Mouse (Mus musculus) left cerebral cortex, postnatal 25 days (tissue): Measurements from ENCODE around the gene Itgb7. TPM values are rescaled to one million over a fixed set of nuclear protein-coding genes. Genes with fewer than 3 reads are reported as not detected.
"Not testable (repeated sequence)": the region's sequence is repeated elsewhere in the genome, so short reads cannot be mapped to it uniquely, and the experiment has no call there.

Source experiments
- DNase-seq, 2 experiments: peaks; one replicate each; pipeline ENCODE4 v3.0.0; 2022; ENCODE audit warnings: low spot score in 2 of 2, mixed read lengths in 1 of 2
- intact Hi-C: fragments of 180-260 bp; cut with DNase I; formaldehyde crosslinking; loops from one replicate; pipeline ENCODE4 v1.15.1; 2025
- total RNA-seq, 2 experiments: library from RNA; stranded (reverse); gene quantifications; 2 replicates each; pipeline ENCODE4 v1.2.3; 2021

Itgb7 gene
- total RNA-seq, 2 experiments from 2014 or later, result 1.0 to 1.7 TPM

DNA sequence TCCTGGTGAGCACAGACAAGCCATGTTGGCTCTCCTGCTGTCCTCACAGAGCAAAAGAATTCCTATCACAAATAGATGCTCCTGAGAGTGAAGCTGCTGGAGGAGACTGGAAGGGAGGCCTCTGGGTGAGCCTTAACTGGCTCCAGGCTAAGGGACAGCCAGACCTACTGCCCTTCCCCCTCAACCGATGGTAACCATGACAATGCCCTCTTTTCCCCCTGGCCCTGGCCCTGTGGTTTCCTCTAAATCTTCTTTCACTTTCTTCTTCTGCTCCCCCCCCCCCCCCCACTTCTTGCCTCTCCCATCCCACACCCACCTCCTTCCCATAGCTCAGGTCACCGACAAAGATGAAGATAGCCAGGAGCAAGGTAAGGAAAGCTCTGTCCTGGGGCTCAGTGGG is 2.2 kb upstream of the Itgb7 start:
- intact Hi-C loops, result no loop called here
- no peak for DNase-seq

DNA sequence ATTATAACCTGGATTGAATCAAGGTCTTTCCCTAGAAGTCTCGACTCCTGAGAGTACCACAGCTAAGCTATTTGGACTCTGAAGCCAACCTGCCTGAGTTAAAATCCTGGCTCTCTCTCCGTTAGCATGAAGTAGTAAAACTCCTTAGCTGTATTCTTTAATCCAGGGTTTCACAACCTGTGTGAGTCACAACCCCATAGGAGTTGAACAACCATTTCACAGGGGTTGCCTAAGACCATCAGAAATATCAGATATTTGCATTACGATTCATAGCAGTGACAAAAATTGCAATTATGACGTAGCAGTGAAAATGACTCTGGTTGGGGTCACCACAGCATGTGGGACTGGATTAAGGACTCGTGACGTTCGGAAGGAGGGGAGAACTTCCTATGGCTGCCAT is 1.0 kb upstream of the Itgb7 start:
- intact Hi-C loops, result no loop called here
- DNase-seq, result no peak

DNA sequence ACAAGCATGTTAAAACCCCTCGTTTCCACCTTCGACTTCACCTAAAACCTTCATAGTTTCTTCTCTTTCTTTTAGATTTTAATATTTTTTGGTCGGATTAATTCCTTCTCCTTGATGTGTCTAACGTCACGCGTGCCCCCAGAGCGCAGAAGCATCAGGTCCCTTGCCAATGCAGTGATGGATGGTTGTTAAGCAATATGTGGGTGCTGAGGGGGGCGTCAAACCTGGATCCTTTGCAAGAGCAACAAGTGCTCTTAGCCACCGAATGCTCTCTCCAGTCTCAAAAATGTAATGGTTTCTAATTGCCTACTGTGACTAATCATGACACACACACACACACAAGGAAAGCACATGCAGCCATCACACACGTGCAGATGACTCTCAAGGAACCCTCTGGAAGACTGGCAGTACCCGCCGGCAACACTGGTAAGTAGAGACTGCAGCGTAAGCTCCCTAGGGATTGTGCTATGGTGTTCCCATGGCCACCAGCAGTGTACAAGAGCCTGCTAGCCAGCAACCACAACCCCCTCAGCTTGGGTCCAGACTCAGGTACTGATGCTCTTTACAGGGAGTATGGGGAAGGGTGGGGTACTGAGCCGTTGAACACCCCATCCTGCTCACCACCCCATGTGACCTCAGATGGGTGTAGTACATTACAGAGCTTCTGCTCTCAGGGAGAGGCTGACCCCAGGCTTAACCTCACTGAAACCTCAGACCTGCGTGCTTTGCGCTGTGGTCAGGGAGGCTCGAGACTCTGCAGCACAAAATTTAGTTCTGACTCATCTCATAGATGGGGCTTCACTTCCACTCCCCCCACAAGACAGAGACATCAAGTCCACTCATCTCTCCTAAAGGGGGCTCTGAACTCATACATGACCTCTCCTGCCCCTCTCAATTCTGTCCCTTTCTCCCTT is 1.1 kb downstream of the Itgb7 start:
- DNase-seq, result no peak
- intact Hi-C loops, result no loop called here

DNA sequence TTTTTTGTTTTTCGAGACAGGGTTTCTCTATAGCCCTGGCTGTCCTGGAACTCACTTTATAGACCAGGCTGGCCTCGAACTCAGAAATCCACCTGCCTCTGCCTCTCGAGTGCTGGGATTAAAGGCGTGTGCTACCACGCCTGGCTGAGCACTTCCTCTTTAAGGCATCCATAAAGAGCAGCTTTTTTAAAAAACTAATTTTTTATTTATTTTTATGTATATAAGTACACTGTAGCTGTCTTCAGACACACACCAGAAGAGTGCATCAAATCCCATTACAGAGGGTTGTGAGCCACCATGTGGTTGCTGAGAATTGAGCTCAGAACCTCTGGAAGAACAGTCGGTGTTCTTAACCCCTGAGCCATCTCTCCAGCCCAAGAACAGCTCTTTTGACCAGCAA is 6.1 kb downstream of the Itgb7 start:
- intact Hi-C loops, DNase-seq: not testable (repeated sequence)

DNA sequence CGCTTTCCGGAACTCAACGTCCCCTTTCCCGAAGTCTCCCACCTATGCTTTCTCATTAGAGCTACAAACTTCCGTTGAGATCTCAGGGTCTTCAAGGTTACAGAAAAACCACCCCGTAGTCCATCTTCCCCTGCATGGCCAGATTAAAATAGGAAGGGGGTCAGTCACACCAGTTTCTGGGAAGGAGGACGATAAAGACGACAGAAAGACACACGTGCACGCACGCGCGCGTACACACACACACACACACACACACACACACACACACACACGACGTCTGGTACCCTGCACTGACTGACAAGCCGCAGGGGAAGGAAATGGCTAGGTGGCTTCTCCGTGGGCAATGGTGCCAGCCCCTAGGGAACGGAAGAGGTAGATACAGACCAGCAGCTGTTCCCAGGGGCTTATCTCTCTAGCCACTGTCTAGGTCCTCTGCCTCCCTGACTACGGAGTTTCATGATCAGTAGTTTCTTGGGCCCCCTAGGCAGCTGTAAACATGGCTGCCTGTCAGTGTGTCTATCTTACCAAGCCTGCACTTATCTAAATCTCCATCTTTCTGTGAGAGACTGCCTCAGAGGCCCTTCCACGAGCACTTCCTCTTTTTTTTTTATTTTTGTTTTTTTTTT is 6.6 kb downstream of the Itgb7 start:
- DNase-seq, result no peak
- intact Hi-C loops, result loop anchor here (1.0 to 5.0 kb wide), 2 partner anchors 47 to 118 kb away; no protein-coding TSS in a partner anchor

DNA sequence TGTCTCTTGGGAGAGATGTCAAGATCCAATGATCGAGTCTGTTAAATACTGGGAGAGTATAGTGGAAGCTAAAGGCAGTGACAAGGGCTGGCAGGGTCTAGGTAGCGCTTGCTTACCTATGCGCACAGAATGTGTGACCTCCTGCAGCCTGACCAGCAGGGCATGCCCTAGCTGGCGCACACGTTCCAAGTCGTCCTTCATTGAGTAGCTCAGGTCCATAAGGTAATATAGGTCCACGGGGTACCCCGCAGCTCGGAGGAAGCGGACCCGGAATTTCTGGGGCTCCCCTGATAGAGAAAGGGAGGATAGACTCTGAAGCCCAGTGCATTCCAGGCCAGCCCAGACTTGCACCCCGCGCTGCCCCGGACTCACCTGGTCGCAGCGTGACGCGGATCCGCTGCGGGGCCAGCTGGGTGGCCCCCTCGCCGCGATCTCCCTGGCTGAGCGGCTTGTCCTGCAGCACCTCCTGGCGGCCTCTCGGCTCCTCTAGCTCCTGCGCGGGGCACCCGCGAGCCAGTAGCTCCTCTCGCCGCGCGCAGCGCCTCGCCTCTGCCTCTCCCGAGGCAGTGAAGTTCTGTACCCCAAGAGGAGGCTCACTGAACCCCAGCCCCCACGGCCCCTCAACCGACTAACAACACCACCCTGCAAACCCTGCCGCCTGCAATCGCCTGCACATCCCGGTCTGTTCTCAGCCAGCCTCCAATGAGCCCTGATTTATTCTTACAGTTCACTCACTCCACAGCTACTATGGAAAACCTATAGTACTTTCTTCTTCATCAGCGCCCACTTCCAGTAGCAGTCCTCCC is 7.4 kb downstream of the Itgb7 start:
- intact Hi-C loops, result loop anchor here (1.0 to 5.0 kb wide), 2 partner anchors 46 to 117 kb away; no protein-coding TSS in a partner anchor
- DNase-seq, result peak; percentile 77 to 79

DNA sequence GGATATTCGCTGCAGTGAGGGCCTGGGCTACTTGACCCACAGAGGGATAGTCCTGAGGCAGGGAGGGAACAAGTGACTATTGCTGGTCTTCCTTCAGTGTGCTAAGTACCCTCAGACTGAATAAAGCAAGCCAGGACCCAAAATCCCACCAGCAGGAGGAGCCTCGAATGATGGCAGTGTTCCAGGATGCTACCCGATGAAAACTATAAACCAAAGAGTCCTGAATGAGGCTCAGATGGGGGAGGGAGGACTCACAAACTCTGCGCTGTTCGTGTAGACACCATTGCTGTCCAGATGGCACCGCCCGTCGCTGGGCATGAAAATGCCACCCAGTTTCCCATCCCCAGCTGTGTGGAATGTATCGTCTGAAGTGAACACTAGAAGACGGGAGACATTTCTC is 9.4 kb downstream of the Itgb7 start:
- no peak for DNase-seq
- intact Hi-C loops, result loop anchor here (5.0 kb wide), 1 partner anchor 115 kb away; no protein-coding TSS in a partner anchor

DNA sequence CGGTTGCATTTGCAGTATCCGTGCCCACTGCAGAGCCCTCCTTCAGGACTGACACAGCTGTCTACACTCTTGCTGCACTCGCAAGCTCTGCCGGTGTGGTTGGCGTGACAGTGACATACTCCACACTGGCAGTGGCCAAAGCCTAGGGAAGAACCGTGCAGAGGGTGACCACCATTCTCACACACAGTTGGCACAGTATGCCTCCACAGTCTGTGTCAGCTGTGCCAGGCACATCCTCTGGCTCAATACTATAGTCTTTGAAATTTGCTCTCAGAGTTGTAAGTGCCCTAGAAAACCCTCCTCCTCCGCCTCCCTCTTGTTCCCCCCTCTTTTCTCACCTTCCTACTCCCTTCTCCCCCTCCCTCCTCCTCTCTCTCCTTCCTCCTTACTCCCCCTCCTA is 14.4 kb downstream of the Itgb7 start:
- intact Hi-C loops, result no loop called here
- no peak for DNase-seq

DNA sequence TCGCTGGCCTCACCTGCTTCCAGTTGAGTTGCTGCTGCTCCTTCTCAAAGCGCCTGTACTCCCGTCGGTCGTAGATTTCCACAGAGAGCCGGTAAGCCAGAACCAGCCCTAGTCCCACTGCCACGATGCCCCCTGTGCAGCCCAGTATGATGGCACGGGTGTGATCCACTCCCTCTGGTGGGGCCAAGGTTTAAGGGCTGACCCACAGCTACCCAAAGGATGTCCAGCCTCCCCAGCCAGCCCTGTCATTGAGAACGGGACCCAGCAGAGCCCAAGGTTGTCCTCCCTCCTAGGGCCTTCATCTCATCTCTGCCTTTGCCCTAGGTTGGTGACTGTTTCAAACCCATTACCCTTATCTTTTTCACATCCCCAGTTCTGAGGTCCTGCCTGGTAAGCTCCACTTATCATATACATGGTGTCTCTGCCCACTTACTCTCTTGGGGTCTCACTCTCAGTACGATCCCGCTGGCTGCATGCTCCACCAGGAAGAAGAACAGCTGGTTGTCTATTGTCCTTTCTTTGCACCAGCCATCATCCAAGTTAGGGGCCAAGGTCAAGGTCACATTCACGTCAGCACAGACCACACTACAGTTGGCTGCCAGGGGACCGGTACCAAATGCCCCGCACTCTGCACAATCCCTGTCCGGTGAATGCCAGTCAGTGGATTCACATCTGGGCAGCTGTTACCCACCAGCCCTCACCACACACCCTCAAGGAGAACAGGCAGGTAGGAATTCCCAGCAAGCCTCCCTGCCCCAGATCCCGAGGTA is 15.1 kb downstream of the Itgb7 start:
- intact Hi-C loops, result no loop called here
- no peak for DNase-seq

DNA sequence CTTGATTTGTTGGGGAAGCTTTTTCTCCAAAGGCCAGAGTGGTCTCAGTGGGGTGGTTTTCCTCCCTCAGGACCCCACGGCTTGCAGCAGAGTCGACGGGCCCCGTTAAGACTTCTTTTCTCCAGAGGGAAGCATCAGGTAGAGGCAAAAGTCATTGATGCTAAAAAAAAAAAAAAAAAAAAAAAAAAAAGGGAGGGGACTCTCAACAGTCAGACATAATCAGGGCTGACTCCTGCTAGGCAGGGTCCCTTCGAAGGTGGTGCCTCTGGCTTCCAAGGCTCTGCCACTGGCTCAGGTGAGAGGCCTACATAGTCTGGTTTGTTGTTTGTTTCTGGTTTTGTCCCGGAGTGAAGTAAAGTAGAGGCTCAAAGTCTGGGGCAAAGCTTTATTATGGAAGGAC is 16.1 kb downstream of the Itgb7 start:
- intact Hi-C loops, result no loop called here
- no peak for DNase-seq

DNA sequence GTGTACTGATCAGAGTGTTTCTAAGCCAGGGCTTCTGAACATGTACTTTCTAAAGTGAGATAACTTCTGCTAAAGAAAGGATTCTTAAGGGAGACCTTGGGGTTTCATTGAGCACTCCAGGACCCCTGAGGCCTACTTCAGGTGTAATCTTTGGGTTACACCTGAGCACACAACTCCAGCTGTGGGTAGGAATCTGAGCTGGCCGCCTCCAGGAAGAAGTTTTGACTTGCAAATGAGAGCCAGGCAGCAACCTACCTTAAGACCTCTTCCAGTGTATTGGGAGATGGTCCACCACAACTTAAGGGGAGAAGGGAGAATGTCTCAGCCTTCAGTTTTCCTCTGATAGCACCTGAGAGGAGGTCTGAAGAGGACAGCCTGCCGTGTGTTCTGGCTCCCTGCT is 17.6 kb downstream of the Itgb7 start:
- DNase-seq, result no peak
- intact Hi-C loops, result no loop called here

DNA sequence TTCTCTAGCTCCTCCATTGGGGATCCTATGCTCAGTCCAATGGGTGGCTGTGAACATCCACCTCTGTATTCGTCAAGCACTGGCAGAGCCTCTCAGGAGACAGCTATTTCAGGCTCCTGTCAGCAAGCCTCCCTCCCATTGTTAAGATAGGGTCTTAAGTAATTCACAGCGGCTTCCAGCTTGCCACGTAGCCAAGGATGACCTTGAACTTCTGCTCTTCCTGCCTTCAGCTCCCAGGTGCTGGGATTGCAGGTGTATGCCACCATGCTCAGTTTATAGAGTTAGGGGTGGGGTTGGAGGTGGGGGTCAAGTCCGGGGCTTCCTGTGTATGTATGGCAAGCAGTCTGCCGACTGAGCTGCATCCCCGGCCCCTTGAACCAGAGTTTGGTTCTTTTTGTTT is 19.8 kb downstream of the Itgb7 start:
- no peak for DNase-seq
- intact Hi-C loops, result no loop called here

DNA sequence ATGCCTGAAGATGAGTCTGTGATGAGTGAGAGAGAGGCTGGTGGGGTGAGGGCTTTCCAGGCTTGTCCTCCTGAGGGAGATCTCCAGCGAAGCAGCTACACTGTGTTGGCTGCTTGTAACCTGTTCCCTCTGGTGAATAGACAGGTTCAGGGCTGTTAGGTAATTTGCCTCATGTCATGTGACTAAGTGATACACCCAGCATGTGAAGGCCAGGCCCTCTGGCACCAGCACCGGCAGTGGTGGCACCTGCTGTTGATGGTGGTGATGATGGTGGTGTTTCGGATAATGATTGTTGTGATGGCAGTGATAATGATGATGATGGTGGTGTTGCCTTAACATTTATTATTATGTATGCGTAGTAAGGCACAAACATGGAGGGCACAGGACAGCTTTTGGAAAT is 20.9 kb downstream of the Itgb7 start:
- no peak for DNase-seq

DNA sequence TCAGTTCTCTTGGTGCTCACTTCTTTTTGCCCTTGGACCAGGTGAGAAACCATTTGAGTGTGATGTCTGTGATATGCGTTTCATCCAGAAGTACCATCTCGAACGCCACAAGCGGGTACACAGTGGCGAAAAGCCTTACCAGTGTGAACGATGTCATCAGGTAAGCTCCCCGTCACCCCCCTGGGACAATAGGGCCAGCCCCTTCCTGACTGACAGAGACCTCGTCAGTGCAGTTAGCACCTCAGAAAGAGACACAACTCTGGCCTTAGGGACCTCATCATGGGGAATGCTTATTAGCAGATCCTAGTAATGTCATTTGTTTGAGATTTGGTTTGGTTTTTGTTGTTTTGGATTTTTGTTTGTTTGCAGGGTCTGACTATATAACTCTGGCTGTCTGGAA is 22.6 kb downstream of the Itgb7 start:
- no peak for DNase-seq
- intact Hi-C loops, result no loop called here

More for the DNA sequence above, 20.9 kb downstream of the Itgb7 start:
- intact Hi-C loops, result no loop called here

DNA sequence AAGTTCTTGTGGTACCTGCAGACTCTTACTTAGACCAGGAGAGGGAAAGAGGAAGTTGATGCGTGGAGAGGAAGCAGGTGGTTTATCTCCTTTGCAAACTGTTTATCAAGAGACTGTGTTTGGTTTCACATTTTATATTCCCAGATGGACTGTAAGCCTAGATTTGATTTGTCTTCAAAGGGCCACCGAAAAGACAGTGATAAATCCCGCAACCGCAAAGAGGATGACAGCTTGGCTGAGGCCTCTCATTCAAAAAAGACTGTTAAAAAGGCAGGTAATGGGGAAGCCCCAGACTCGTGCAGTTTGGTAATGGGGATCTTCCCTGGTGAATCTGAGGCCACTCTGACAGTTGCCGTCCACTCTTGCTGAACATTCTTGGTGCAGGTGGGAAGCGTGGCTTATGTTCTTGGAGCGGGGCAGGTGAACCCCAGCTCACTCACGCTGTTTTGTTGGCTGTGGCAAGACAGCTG is 23.6 kb downstream of the Itgb7 start:
- intact Hi-C loops, result no loop called here
- DNase-seq, result no peak

DNA sequence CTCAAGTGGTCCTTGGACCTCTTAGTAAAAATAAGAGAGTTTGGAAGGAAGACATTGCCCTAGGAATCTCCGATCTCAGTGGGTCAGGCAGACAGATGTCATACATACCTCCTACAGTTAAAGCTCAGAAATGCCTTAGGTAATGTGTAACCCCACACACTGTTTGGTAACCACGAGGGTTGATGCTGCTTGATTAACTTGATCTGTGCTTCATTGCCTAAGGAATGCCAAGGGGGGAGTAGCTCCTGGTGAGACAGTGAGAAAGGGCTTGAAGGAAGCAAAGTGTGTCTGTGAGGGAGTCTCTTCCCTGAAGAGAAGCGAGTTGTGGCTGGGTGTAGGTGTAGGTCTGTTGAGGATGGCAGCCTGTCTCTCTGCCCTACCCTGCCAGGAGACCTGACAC is 24.4 kb downstream of the Itgb7 start:
- no peak for DNase-seq
- intact Hi-C loops, result no loop called here

DNA sequence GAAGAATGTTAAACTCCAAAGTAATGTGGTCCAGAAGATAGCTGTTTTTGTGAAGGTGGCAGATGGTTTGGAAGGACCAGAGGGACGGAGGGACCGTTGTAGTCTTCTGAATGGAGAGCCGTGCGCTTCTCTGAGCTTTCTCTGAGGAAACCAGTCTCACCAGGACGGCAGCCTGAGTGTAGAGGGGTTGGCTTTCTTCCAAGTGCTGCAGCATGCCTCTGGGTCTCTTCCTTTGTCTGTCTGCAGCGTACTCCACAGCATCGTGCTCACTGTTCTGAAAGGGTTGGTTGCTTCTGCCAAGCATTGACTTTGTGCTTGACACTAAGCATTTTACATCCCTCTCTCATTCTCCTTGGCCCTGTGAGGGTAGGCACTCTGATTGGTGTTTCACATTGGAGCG is 26.0 kb downstream of the Itgb7 start:
- intact Hi-C loops, result no loop called here
- peak; percentile 44 to 48 for DNase-seq

DNA sequence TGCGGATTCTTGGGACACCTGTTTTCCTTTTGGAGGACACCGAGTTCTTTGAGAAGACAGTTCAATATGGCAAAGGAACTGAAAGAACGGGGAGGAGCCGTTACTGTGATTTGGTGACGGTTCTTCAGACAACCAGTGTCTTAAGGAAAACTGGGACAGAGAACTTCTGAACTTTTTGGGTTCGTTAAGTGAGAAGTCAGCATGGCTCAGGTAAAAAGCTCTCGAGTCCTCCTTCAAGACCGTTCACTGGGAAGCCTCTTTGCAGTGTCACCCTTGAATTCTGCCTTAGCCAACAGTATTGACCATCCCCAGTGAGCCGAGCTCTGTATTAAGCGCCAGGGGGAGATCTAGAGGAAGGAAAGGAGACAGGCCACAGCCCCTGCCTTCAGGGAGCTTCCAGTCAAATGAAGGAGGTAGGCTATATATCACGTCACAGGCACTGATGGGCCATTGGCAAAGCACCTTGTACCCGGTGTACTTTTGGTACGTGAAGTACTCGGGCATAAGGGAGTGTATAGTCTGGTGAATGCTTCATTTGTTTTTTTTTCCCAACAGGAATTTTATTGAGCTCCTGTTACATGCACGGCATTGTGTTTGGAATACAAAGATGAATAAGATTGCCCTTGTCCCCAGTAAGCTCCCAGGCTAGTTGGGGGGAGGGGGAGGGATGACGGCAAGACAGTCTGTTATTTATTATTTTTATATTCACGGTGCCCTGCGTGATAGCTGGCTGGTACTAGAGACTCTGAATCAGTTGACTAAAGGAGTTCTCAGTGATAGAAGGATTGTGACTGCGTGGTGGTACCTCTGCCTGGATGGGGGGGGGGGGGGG is 26.9 kb downstream of the Itgb7 start, which contains the start of gene Csad:
TSS of gene Csad (minus strand) at position 51 of the 832 bp plus-strand sequence.
- no peak for DNase-seq
- intact Hi-C loops, result loop anchor here (5.0 kb wide), 1 partner anchor 58 kb away; no protein-coding TSS in a partner anchor
